Mouse (Mus musculus) lung, postnatal 4 days (tissue): ENCODE data around the gene AU040320.

ENCODE experiments used
- DNase-seq, 2 experiments: peaks; one replicate each; pipeline ENCODE4 v3.0.0; 2021

Gene AU040320

GRCm38 (mm10) chr4:126792341-126793102, 39.2 kb downstream of the AU040320 start:
- DNase-seq: no peak

DNA sequence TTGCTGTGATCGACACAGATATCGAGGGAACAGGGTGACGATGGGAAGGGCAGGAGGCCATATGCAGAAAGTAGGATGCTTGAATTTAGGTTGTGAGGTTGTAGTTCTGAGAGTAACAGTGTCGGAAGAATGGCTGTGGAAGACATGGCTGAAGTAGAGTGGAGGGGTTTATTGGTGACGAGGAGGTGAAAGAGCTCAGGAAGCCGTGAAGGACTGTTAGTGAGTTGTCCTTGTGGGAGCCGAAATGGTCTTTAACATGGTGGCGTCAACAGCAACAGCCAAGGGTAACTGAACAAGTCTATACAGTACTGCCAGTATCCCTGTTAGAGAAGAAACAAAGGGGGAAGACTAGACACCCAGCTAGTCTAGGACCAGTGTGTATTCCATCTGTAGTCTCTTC, 48.8 kb downstream of the AU040320 start:
- no peak for DNase-seq

GRCm38 (mm10) chr4:126803268-126803873, 50.0 kb downstream of the AU040320 start:
- DNase-seq: peak; percentile 9 to 44

- no peak for DNase-seq
These were observed 52.4 kb downstream of the AU040320 start for GRCm38 (mm10) chr4:126805741-126806140.

GRCm38 (mm10) chr4:126806692-126807427, 53.5 kb downstream of the AU040320 start:
- no peak for DNase-seq

- DNase-seq: no peak
These were observed 57.2 kb downstream of the AU040320 start for GRCm38 (mm10) chr4:126810566-126810965.

- DNase-seq: no peak
These were observed 59.9 kb downstream of the AU040320 start for GRCm38 (mm10) chr4:126813212-126813611.

DNA sequence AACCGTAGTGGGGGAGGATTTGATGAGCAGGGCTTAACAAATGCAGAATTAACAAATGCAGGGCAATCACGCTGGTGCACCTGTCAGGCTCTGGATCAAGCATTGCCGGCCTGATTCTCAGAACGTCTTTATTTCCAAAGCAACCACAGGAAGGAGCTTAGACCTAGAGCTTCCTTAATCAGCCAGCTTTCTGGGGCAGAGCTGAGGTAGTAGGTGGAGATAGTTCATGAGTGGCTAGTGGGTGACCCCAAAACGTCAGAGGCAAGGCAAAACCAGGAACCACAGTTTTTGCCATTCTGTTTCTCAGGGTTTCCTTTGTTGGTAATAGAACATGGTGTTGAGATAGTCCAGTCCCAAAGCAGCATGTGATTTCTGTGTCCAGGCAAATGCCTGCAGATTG, 61.5 kb downstream of the AU040320 start:
- no peak for DNase-seq

DNA sequence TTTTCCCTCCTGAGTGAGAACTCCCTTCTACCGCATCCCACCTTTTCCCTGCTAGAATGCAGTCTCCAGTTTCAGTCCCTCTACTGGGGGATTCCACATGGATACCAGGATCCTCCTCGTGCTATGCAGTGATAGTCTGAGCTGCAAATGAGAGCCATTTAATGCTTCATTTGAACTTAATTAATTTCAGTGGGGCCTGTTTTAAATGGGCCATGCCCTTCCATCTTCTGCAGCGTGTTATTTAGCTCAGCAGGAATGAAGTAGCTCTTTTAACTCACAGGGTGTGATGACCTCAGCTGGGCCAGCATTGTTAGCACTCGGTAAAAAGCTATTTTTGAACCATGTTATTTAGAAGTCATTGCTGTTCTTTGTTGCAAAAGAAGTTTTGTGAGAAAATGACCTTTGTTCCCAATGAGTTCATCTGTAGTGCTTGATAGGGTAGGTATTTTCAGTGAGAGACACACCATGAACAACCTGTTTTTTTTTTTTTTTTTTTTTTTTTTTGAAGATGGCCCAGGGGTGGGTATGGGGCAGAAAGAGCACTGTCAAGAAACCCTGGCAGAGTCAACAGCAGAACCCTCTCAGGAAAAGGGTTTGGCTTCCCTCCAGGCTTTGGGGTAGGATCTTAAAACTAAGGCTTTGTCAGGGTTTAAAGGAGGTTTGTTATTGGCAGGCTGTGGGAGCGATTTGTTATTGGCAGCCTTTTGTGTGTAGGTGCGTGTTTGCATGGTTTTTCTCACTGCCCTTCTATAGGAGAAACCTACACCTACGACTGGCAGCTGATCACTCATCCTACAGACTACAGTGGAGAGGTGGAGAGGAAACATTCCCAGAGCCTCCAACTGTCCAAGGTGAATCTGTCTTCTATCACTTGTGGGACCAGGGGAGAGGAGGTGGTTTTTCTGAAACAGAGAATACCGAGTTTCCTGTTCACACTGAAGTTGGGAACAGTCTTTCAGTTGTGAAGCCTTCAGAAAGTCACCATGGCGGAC, 69.8 kb downstream of the AU040320 start:
- no peak for DNase-seq

GRCm38 (mm10) chr4:126823917-126824316, 70.6 kb downstream of the AU040320 start:
- no peak for DNase-seq

DNA sequence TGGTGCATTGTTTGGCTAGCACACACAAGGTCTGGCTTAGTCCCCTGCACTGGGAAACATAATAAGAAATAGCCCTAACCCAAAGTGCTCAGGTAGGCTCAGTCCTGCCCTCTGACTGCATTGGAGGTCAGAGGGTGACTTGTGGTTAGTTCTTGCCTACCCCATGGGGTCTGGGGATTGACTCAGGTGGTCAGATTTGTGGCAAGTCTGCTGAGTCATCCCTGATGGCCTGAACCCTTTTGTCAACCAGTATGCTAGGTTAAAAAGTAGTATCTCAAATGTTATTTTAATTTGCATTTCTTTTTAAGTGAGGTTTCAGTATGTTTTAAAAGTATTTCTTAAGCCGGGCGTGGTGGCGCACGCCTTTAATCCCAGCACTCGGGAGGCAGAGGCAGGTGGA, 77.8 kb downstream of the AU040320 start:
- no peak for DNase-seq

DNA sequence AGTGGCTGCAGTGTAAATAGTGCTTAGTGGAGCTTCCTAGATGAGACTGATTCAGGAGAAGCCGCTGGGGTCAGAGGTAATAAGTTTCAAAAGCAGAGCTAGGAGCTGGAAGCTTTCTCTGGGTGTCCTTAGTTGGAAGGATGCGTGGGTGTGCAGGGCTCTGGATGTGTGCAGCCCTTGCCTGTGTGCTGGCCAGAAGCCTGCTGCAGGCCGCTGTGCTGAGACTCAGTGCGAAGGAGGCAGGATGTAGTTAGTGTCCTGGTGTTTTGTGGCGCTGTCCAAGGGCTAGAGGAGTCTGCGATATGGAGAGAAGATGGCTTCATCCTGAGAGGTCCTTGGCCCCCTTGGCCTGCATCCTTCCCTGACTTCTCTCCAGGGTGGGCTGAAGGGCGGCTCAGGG, 85.5 kb downstream of the AU040320 start:
- DNase-seq: no peak

GRCm38 (mm10) chr4:126839873-126840272, 86.5 kb downstream of the AU040320 start:
- DNase-seq: peak; percentile 80 to 84

GRCm38 (mm10) chr4:126840996-126841560, 87.7 kb downstream of the AU040320 start:
- no peak for DNase-seq

GRCm38 (mm10) chr4:126842911-126843310, 89.6 kb downstream of the AU040320 start:
- DNase-seq: no peak

GRCm38 (mm10) chr4:126845664-126846063, 92.3 kb downstream of the AU040320 start:
- DNase-seq: no peak

- DNase-seq: no peak
These were observed 93.6 kb downstream of the AU040320 start for GRCm38 (mm10) chr4:126846971-126847370.

- no peak for DNase-seq
These were observed 96.9 kb downstream of the AU040320 start for GRCm38 (mm10) chr4:126850019-126850777.

DNA sequence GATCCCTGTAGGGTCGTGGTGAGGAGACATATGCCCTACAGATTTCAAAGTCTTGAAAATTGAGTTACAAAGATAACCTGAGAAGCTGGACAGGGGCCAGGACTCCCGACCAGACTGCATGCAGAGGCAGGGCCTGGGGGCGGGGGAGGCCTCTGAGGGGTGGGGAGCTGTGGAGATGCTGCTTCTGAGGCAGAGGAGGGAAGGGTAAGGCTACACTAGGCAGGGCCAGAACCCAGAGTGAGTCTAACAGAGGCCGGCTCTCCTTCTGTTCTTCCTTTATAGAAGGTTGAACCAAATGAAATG, 97.4 kb downstream of the AU040320 start:
- no peak for DNase-seq

DNA sequence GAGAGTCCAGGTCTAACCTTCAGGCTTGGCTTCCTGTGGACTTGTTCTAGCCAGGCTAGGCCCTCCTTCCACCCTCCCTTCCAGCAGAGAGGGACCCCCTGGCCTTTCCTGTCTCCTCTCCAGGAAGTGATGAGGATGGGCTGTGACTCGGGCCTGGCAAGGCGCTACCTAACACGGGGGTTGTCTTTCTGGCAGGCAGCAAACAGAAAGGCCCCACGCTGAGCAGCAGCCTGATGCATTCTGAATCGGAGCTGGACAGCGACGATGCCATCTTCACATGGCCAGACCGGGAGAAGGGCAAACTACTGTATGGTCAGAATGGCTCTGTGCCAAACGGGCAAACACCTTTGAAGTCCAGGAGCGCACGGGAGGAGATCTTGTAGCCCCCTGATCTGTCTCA, 99.6 kb downstream of the AU040320 start:
- DNase-seq: no peak

DNA sequence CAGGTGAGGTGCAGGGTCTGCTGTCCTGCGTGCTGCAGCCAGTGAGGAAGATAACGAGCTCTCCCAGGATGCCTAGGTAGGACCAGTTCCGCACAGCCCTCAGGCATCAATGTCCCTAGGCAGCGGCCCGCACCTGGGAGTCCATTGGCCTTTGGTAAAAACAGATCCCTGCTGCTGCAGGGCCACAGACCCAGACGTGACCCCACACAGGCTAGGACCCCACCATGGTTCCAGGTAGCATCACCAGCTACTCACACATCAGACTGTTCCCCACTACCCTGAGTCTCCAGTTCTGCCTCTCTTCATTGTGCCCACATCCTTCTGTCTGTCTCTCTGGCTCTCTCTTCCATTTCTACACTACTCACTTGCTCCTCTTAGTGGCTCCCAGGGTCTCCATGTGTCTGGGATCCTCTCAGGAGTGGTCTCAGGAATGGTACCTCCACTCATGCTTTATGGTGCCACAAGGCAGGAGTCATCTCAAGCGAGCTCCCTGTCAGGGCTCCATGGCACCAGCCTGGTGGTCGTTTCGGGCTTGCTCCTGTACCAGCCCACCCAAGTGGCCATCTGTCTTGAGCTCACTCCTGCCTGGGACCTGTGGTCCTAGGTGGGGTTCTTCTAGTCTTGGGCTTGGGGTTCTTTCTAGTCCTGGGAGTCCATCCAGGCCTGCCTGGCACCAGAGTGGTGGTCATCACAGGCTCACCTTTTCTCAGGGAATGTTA, 107.1 kb downstream of the AU040320 start:
- no peak for DNase-seq
